Mouse (Mus musculus): ENCODE measurements around the gene Epb42.
"Not testable (repeated sequence)": the region's sequence is repeated elsewhere in the genome, so short reads cannot be mapped to it uniquely, and the experiment has no call there.

Epb42 gene

GRCm38 (mm10) chr2:121006986-121007385 is 29.9 kb downstream of the Epb42 start:
- no peak for DNase-seq

GRCm38 (mm10) chr2:121004018-121004811 is 32.7 kb downstream of the Epb42 start:
- DNase-seq: no peak

- DNase-seq: no peak
Measured at GRCm38 (mm10) chr2:121003586-121003985, 33.3 kb downstream of the Epb42 start.

GRCm38 (mm10) chr2:120998863-120999262 is 38.0 kb downstream of the Epb42 start:
- DNase-seq: no peak

GRCm38 (mm10) chr2:120996607-120997006 is 40.3 kb downstream of the Epb42 start:
- DNase-seq: not testable (repeated sequence)

GRCm38 (mm10) chr2:120991196-120991595 is 45.7 kb downstream of the Epb42 start:
- no peak for DNase-seq

- DNase-seq: no peak
Measured at GRCm38 (mm10) chr2:120985241-120985640, 51.6 kb downstream of the Epb42 start.

GRCm38 (mm10) chr2:120983611-120984010 is 53.3 kb downstream of the Epb42 start:
- DNase-seq: no peak

GRCm38 (mm10) chr2:120980861-120981260 is 56.0 kb downstream of the Epb42 start:
- no peak for DNase-seq

GRCm38 (mm10) chr2:120979819-120980218 is 57.1 kb downstream of the Epb42 start:
- no peak for DNase-seq

- no peak for DNase-seq
Measured at GRCm38 (mm10) chr2:120978693-120979037, 58.2 kb downstream of the Epb42 start.

- no peak for DNase-seq
Measured at GRCm38 (mm10) chr2:120977926-120978692, 58.8 kb downstream of the Epb42 start.

GRCm38 (mm10) chr2:120976990-120977925 is 59.6 kb downstream of the Epb42 start, which contains the start of gene Tmem62:
Gene Tmem62, plus strand, starts transcription at chr2:120977017.
- DNase-seq: peak; percentile 79 to 80

- DNase-seq: peak in 1 of 2 experiments; percentile 19
Measured at GRCm38 (mm10) chr2:120976308-120976707, 60.6 kb downstream of the Epb42 start.

- DNase-seq: peak in 1 of 2 experiments; percentile 29
Measured at GRCm38 (mm10) chr2:120972964-120973363, 63.9 kb downstream of the Epb42 start.

GRCm38 (mm10) chr2:120972257-120972656 is 64.6 kb downstream of the Epb42 start:
- not testable (repeated sequence) for DNase-seq

- DNase-seq: no peak
Measured at GRCm38 (mm10) chr2:120971766-120972165, 65.1 kb downstream of the Epb42 start.

- DNase-seq: peak; percentile 91 to 94
Measured at GRCm38 (mm10) chr2:120970559-120971080, 66.3 kb downstream of the Epb42 start, which contains the start of gene Ubr1. Gene Ubr1, minus strand, starts transcription at chr2:120970715.

GRCm38 (mm10) chr2:120970045-120970539 is 66.8 kb downstream of the Epb42 start:
- no peak for DNase-seq
